Mouse (Mus musculus) heart, embryonic 16.5 days (tissue): Measurements from ENCODE around the gene Fcrla. TPM values are rescaled to one million over a fixed set of nuclear protein-coding genes. Genes with fewer than 3 reads are reported as not detected.

ENCODE experiments used
- ATAC-seq: fragments of 200-750 bp; cut with Nextera tagmentation; replicated peaks from 2 replicates; pipeline ENCODE4 v1.8.0; 2017; ENCODE audit warnings: moderate number of reproducible peaks; ENCODE audit not compliant: insufficient read depth, low FRiP score; ENCODE audit errors: extremely low read depth
- H3K27ac ChIP-seq: fragments of 300-500 bp; sonication (generic); 2 replicates; pipeline ENCODE4 v1.5.1; 2014; ENCODE audit warnings: mild to moderate bottlenecking, low read length, control low read depth, moderate library complexity
- H3K27me3 ChIP-seq: fragments of 300-500 bp; sonication (generic); 2 replicates; pipeline ENCODE4 v1.6.1; 2014; ENCODE audit warnings: low read length, mixed read lengths; ENCODE audit not compliant: control insufficient read depth, insufficient read depth
- H3K36me3 ChIP-seq: fragments of 300-500 bp; sonication (generic); 2 replicates; pipeline ENCODE4 v1.6.1; 2014; ENCODE audit not compliant: control insufficient read depth, insufficient read depth
- H3K4me1 ChIP-seq: fragments of 300-500 bp; sonication (generic); 2 replicates; pipeline ENCODE4 v1.6.1; 2014; ENCODE audit warnings: low read length, mixed read lengths; ENCODE audit not compliant: control insufficient read depth, insufficient read depth
- H3K4me2 ChIP-seq: fragments of 300-500 bp; sonication (generic); 2 replicates; pipeline ENCODE4 v1.6.1; 2014; ENCODE audit warnings: low read depth, mild to moderate bottlenecking, control low read depth, low read length
- H3K4me3 ChIP-seq: fragments of 300-500 bp; sonication (generic); 2 replicates; pipeline ENCODE4 v1.5.1; 2014; ENCODE audit warnings: mild to moderate bottlenecking, control low read depth, low read length
- H3K9ac ChIP-seq: fragments of 300-500 bp; sonication (generic); 2 replicates; pipeline ENCODE4 v1.6.1; 2014; ENCODE audit warnings: low read length, control low read depth
- H3K9me3 ChIP-seq: fragments of 300-500 bp; sonication (generic); replicated peaks from 2 replicates; pipeline ENCODE4 v1.6.1; 2016; ENCODE audit warnings: low read length; ENCODE audit not compliant: control insufficient read depth
- WGBS: fragments of 180-500 bp; shearing (Covaris S2); extraction: QIAGEN DNeasy Blood & Tissue Kit; methylation state at CpG from one replicate; pipeline ENCODE4 v1.1.7; 2014; 5-methylcytosine and 5-hydroxymethylcytosine counted together
- polyA plus RNA-seq: library from polyadenylated mRNA; unstranded; fragments of >200 nt; fragmentation: Nextera tagmentation; extraction: Ambion mirVana; gene quantifications from 2 replicates; pipeline ENCODE4 v1.2.1, GENCODE M21; 2015

Gene Fcrla
- polyA plus RNA-seq, 1 experiment from 2014 or later: 0.20 TPM

- Histone ChIP-seq H3K36me3 (peaks cover 6% of the 10 kb centered on the region), H3K9me3 (no peaks in the 10 kb centered on the region), H3K27ac (peak within 1 kb of the TSS; percentile 67), H3K27me3 (no peaks in the 10 kb centered on the region), H3K4me3 (peak within 1 kb of the TSS; percentile 86), H3K4me2 (peak within 1 kb of the TSS; percentile 84), H3K4me1 (peaks cover 13% of the 10 kb centered on the region), H3K9ac (peak within 1 kb of the TSS; percentile 91)
- ATAC-seq: peak; percentile 95
- WGBS: under 1% methylated on average over 42 of the region's 46 CpGs
Measured at GRCm38 (mm10) chr1:170884978-170885561, 42.3 kb downstream of the Fcrla start, which contains the start of the genes Gm26620 and Dusp12. Gene Gm26620 (plus strand): TSS chr1:170885065. Gene Dusp12 (minus strand): TSS chr1:170885540.

- ATAC-seq: no peak
- 19% methylated on average over 8 of the region's 8 CpGs for WGBS
- no peaks in the 10 kb centered on the region for H3K9me3 ChIP-seq
- peak overlapping the region; percentile 86 for H3K4me3 ChIP-seq
- peaks cover 13% of the 10 kb centered on the region for H3K4me1 ChIP-seq
- H3K36me3 ChIP-seq: peaks cover 10% of the 10 kb centered on the region
- H3K27ac ChIP-seq: no peak overlapping the region
- H3K27me3 ChIP-seq: no peaks in the 10 kb centered on the region
- peak overlapping the region; percentile 91 for H3K9ac ChIP-seq
- peak overlapping the region; percentile 84 for H3K4me2 ChIP-seq
Measured at GRCm38 (mm10) chr1:170884390-170884789, 43.0 kb downstream of the Fcrla start.

GRCm38 (mm10) chr1:170882915-170883485 is 44.4 kb downstream of the Fcrla start:
- Histone ChIP-seq H3K9me3 (no peaks in the 10 kb centered on the region), H3K27me3 (no peaks in the 10 kb centered on the region), H3K4me1 (peaks cover 13% of the 10 kb centered on the region), H3K27ac (no peak overlapping the region), H3K4me3 (no peak overlapping the region), H3K4me2 (no peak overlapping the region), H3K9ac (no peak overlapping the region), H3K36me3 (peaks cover 15% of the 10 kb centered on the region)
- 72% methylated on average over 5 of the region's 5 CpGs for WGBS
- no peak for ATAC-seq

- Histone ChIP-seq H3K4me3 (no peak overlapping the region), H3K9ac (no peak overlapping the region), H3K36me3 (peaks cover 24% of the 10 kb centered on the region), H3K9me3 (no peaks in the 10 kb centered on the region), H3K27ac (no peak overlapping the region), H3K4me2 (no peak overlapping the region), H3K4me1 (no peaks in the 10 kb centered on the region), H3K27me3 (no peaks in the 10 kb centered on the region)
- WGBS: 76% methylated on average over 5 of the region's 5 CpGs
- ATAC-seq: no peak
Measured at GRCm38 (mm10) chr1:170876906-170877305, 50.5 kb downstream of the Fcrla start.

- Histone ChIP-seq H3K36me3 (peaks cover 23% of the 10 kb centered on the region), H3K4me1 (no peaks in the 10 kb centered on the region), H3K4me2 (no peak overlapping the region), H3K4me3 (no peak overlapping the region), H3K9ac (no peak overlapping the region), H3K27ac (no peak overlapping the region), H3K27me3 (no peaks in the 10 kb centered on the region), H3K9me3 (no peaks in the 10 kb centered on the region)
- ATAC-seq: no peak
- WGBS: 89% methylated on average over 3 of the region's 3 CpGs
Measured at GRCm38 (mm10) chr1:170875676-170876075, 51.7 kb downstream of the Fcrla start.

- Histone ChIP-seq H3K27ac (no peak overlapping the region), H3K27me3 (no peaks in the 10 kb centered on the region), H3K36me3 (peaks cover 9% of the 10 kb centered on the region; the same call in 1 of the 2 replicates), H3K4me2 (no peak overlapping the region), H3K4me1 (peaks cover 3% of the 10 kb centered on the region), H3K9me3 (no peaks in the 10 kb centered on the region), H3K9ac (no peak overlapping the region), H3K4me3 (no peak overlapping the region)
- 92% methylated on average over 2 of the region's 2 CpGs for WGBS
- ATAC-seq: no peak
Measured at GRCm38 (mm10) chr1:170871961-170872360, 55.4 kb downstream of the Fcrla start.

- H3K27me3 ChIP-seq: no peaks in the 10 kb centered on the region
- 89% methylated on average over 6 of the region's 6 CpGs for whole genome bisulfite sequencing
- H3K36me3 ChIP-seq: peaks cover 9% of the 10 kb centered on the region; the same call in 1 of the 2 replicates
- no peak overlapping the region for H3K27ac ChIP-seq
- H3K9ac ChIP-seq: no peak overlapping the region
- ATAC-seq: no peak
- peaks cover 7% of the 10 kb centered on the region for H3K4me1 ChIP-seq
- H3K4me2 ChIP-seq: no peak overlapping the region
- H3K9me3 ChIP-seq: no peaks in the 10 kb centered on the region
- H3K4me3 ChIP-seq: no peak overlapping the region
Measured at GRCm38 (mm10) chr1:170871402-170871801, 56.0 kb downstream of the Fcrla start.

GRCm38 (mm10) chr1:170868905-170869283 is 58.5 kb downstream of the Fcrla start:
- Histone ChIP-seq H3K27ac (no peak overlapping the region), H3K4me3 (peak overlapping the region; percentile 82), H3K4me2 (peak overlapping the region; percentile 76), H3K4me1 (peaks cover 17% of the 10 kb centered on the region), H3K36me3 (peaks cover 4% of the 10 kb centered on the region; the same call in 1 of the 2 replicates), H3K27me3 (no peaks in the 10 kb centered on the region), H3K9ac (peak overlapping the region; percentile 86), H3K9me3 (no peaks in the 10 kb centered on the region)
- ATAC-seq: no peak
- WGBS: 14% methylated on average over 14 of the region's 14 CpGs

- WGBS: under 1% methylated on average over 33 of the region's 33 CpGs
- H3K27ac ChIP-seq: peak overlapping the region; percentile 64
- peaks cover 17% of the 10 kb centered on the region for H3K4me1 ChIP-seq
- H3K36me3 ChIP-seq: peaks cover 2% of the 10 kb centered on the region; the same call in 1 of the 2 replicates
- ATAC-seq: peak; percentile 81
- no peaks in the 10 kb centered on the region for H3K9me3 ChIP-seq
- H3K9ac ChIP-seq: peak overlapping the region; percentile 86
- no peaks in the 10 kb centered on the region for H3K27me3 ChIP-seq
- peak overlapping the region; percentile 82 for H3K4me3 ChIP-seq
- H3K4me2 ChIP-seq: peak overlapping the region; percentile 76
Measured at GRCm38 (mm10) chr1:170868107-170868904, 59.1 kb downstream of the Fcrla start.
